Mouse (Mus musculus) liver, adult 2 months (tissue): ENCODE results near the gene Arhgef11. TPM values are rescaled to one million over a fixed set of nuclear protein-coding genes. Genes with fewer than 3 reads are reported as not detected.

Source experiments
- DNase-seq: peaks from one replicate; pipeline ENCODE4 v3.0.0-alpha.2; 2011; ENCODE audit warnings: low read depth, low spot score; ENCODE audit errors: extremely low read depth
- H3K27ac ChIP-seq: fragments of 200-500 bp; replicated peaks from 2 replicates; pipeline ENCODE4 v1.5.1; 2012; ENCODE audit warnings: low read depth, mild to moderate bottlenecking, control low read depth, inconsistent platforms, low read length; ENCODE audit not compliant: insufficient read depth
- H3K27me3 ChIP-seq: fragments of 200-500 bp; 2 replicates; pipeline ENCODE4 v1.6.1; 2012; ENCODE audit warnings: mild to moderate bottlenecking, moderate library complexity, low read length, inconsistent platforms; ENCODE audit not compliant: control insufficient read depth, insufficient read depth
- H3K36me3 ChIP-seq: fragments of 200-500 bp; 2 replicates; pipeline ENCODE4 v1.6.1; 2012; ENCODE audit warnings: low read length, inconsistent platforms; ENCODE audit not compliant: control insufficient read depth, insufficient read depth
- H3K4me1 ChIP-seq: fragments of 200-500 bp; 2 replicates; pipeline ENCODE4 v1.6.1; 2011; ENCODE audit warnings: low read length; ENCODE audit not compliant: control insufficient read depth, insufficient read depth
- H3K4me3 ChIP-seq: fragments of 200-500 bp; 2 replicates; pipeline ENCODE4 v1.5.1; 2011; ENCODE audit warnings: low read depth, mild to moderate bottlenecking, control low read depth, low read length, moderate library complexity; ENCODE audit not compliant: insufficient read depth
- H3K79me2 ChIP-seq: fragments of 200-500 bp; 2 replicates; pipeline ENCODE4 v1.6.1; 2012; ENCODE audit warnings: inconsistent platforms, mild to moderate bottlenecking, low read length, moderate library complexity; ENCODE audit not compliant: control insufficient read depth, insufficient read depth
- H3K9ac ChIP-seq: fragments of 200-500 bp; 2 replicates; pipeline ENCODE4 v1.6.1; 2012; ENCODE audit warnings: low read depth, mild to moderate bottlenecking, control low read depth, inconsistent platforms, low read length
- CTCF ChIP-seq: fragments of 200-500 bp; IDR thresholded peaks from 2 replicates; pipeline ENCODE4 v1.5.1; 2011; ENCODE audit warnings: low read depth, low read length, control low read depth
- POLR2A ChIP-seq: fragments of 200-500 bp; IDR thresholded peaks from 2 replicates; pipeline ENCODE4 v1.6.1; 2011; ENCODE audit warnings: low read length, control low read depth; ENCODE audit not compliant: insufficient read depth; ENCODE audit errors: extremely low read depth
- WGBS: fragments of 180-500 bp; shearing (Covaris S2); methylation state at CpG from one replicate; pipeline ENCODE4 v1.1.7; 2018; 5-methylcytosine and 5-hydroxymethylcytosine counted together
- polyA plus RNA-seq: library from polyadenylated mRNA; depleted of rRNA; stranded (reverse); fragments of >200 nt; gene quantifications from 2 replicates; pipeline ENCODE4 v1.2.3, GENCODE M21; 2012
- total RNA-seq: library from RNA; depleted of rRNA; stranded (reverse); fragments of >200 nt; gene quantifications from 2 replicates; pipeline ENCODE4 v1.2.3, GENCODE M21; 2014

The Arhgef11 gene
- total and polyA plus RNA-seq, 2 experiments = 12.6 to 16.4 TPM

GRCm38 (mm10) chr3:87765631-87766283, 148.4 kb downstream of the Arhgef11 start:
- TF ChIP-seq POLR2A = no peak
- no peak for TF ChIP-seq CTCF
- 0 out of 2 replicates have a peak, but pooled peaks cover 4% of the 10 kb centered on the region for H3K79me2 ChIP-seq
- H3K27me3 ChIP-seq = no peaks in the 10 kb centered on the region
- H3K4me3 ChIP-seq = no peak overlapping the region
- H3K36me3 ChIP-seq = no peaks in the 10 kb centered on the region
- no peak for DNase-seq
- H3K9ac ChIP-seq = peak overlapping the region; percentile 14
- peaks cover under 1% of the 10 kb centered on the region; the same call in 1 of the 2 replicates for H3K4me1 ChIP-seq
- WGBS = 64% methylated on average over 5 of the region's 5 CpGs
- H3K27ac ChIP-seq = peak overlapping the region; percentile 46

- TF ChIP-seq POLR2A (no peak), CTCF (no peak)
- Histone ChIP-seq H3K27ac (peak overlapping the region; percentile 46; the same call in 1 of the 2 replicates), H3K4me1 (peaks cover 4% of the 10 kb centered on the region), H3K27me3 (no peaks in the 10 kb centered on the region), H3K9ac (peak overlapping the region; percentile 14; the same call in 1 of the 2 replicates), H3K79me2 (0 out of 2 replicates have a peak, but pooled peaks cover 4% of the 10 kb centered on the region), H3K36me3 (no peaks in the 10 kb centered on the region), H3K4me3 (no peak overlapping the region)
- DNase-seq = no peak
- WGBS = 73% methylated on average over 3 of the region's 3 CpGs
Observed at GRCm38 (mm10) chr3:87766284-87766667, 148.9 kb downstream of the Arhgef11 start.

DNA sequence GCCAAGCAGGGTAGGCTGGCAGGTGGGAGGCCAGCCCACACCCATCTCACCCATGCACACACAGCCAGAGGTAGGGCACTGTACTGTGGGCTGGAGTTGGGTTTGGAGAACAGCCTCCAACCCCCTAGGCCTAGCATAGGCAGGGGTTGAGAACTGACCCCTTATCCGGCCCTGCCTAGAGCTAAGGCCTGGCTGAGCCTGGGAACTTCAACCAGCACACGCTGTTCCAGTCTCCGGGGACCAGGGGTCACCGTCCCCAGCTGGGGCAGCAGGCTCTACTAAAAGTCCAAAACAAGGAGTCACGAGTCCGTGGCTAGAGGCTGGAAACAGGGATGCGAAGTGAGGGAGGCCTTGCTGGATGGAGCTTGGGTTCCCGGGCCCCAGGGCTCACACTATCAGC, 150.4 kb downstream of the Arhgef11 start:
- Histone ChIP-seq H3K27me3 (no peaks in the 10 kb centered on the region), H3K36me3 (no peaks in the 10 kb centered on the region), H3K4me3 (peak overlapping the region; percentile 64), H3K27ac (peak overlapping the region; percentile 81), H3K79me2 (0 out of 2 replicates have a peak, but pooled peaks cover 4% of the 10 kb centered on the region), H3K9ac (peak overlapping the region; percentile 47), H3K4me1 (peaks cover 4% of the 10 kb centered on the region)
- WGBS = 73% methylated on average over 8 of the region's 8 CpGs
- no peak for TF ChIP-seq CTCF
- no peak for TF ChIP-seq POLR2A
- peak; percentile 24 for DNase-seq

DNA sequence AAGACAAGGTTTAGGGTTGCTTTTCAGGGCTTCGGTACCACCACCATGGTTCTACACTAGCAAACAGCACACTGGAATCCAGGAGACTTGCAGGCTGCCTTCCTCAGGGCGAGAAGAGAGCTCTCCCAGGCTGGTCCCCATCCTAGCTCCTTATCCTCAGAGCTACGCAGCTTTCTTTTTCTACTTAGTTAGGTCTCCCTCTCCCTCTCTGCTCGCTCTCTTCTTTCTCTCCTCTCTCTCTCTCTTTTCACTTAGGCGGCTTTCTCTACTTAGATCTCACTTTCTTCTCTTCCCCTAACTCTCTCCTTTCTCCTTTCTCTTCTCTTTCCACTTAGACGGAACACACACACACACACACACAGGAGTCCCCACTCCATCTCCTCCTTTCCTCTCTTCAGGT, 151.1 kb downstream of the Arhgef11 start:
- H3K4me3 ChIP-seq = peak overlapping the region; percentile 64
- peaks cover 4% of the 10 kb centered on the region for H3K4me1 ChIP-seq
- no peaks in the 10 kb centered on the region for H3K27me3 ChIP-seq
- no peaks in the 10 kb centered on the region for H3K36me3 ChIP-seq
- peak overlapping the region; percentile 81 for H3K27ac ChIP-seq
- TF ChIP-seq POLR2A (no peak), CTCF (no peak)
- no peak for DNase-seq
- WGBS = 70% methylated on average over 6 of the region's 6 CpGs
- 0 out of 2 replicates have a peak, but pooled peaks cover 4% of the 10 kb centered on the region for H3K79me2 ChIP-seq
- peak overlapping the region; percentile 67 for H3K9ac ChIP-seq

- Histone ChIP-seq H3K79me2 (0 out of 2 replicates have a peak, but pooled peaks cover 4% of the 10 kb centered on the region), H3K4me1 (peaks cover 4% of the 10 kb centered on the region), H3K4me3 (peak overlapping the region; percentile 64), H3K36me3 (no peaks in the 10 kb centered on the region), H3K27me3 (no peaks in the 10 kb centered on the region), H3K9ac (peak overlapping the region; percentile 67), H3K27ac (peak overlapping the region; percentile 81)
- peak; percentile 55 for TF ChIP-seq POLR2A
- TF ChIP-seq CTCF = peak; percentile 82
- no peak for DNase-seq
- WGBS = 2% methylated on average over 37 of the region's 37 CpGs
Observed at GRCm38 (mm10) chr3:87768844-87769243, 151.5 kb downstream of the Arhgef11 start.

DNA sequence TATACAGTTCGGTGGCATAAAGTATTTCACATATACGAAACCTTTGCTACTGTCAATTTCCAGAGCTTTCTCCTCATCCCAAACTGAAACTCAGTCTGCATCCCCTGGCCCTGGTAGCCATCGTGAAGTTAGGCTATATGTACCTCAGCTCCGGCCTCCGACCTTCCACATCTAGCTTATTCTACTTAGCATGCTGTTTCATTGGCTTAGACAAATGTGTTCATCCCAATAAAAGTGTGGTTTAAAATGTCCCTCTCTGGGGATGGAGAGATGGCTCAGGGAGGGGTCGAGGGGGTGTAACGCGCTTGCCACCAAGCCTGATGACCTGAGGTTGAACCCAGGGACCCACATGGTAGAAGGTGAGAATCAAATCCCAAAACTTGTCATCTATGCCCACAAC, 152.1 kb downstream of the Arhgef11 start:
- WGBS = 75% methylated on average over 8 of the region's 8 CpGs

More for the DNA sequence above, 152.1 kb downstream of the Arhgef11 start:
- H3K9ac ChIP-seq = no peak overlapping the region
- no peak for DNase-seq
- no peaks in the 10 kb centered on the region for H3K36me3 ChIP-seq
- peaks cover 4% of the 10 kb centered on the region for H3K4me1 ChIP-seq
- H3K79me2 ChIP-seq = 0 out of 2 replicates have a peak, but pooled peaks cover 4% of the 10 kb centered on the region
- TF ChIP-seq CTCF (no peak), POLR2A (no peak)
- H3K27me3 ChIP-seq = no peaks in the 10 kb centered on the region
- H3K4me3 ChIP-seq = no peak overlapping the region
- no peak overlapping the region for H3K27ac ChIP-seq
